Mouse (Mus musculus) right cerebral cortex, postnatal 10 days (tissue): ENCODE measurements around the gene Kap.
"Not testable (repeated sequence)": the region's sequence is repeated elsewhere in the genome, so short reads cannot be mapped to it uniquely, and the experiment has no call there.

ENCODE experiments used
- DNase-seq, 2 experiments: peaks; one replicate each; pipeline ENCODE4 v3.0.0; 2021; ENCODE audit warnings: low spot score in 2 of 2

Kap gene

DNA sequence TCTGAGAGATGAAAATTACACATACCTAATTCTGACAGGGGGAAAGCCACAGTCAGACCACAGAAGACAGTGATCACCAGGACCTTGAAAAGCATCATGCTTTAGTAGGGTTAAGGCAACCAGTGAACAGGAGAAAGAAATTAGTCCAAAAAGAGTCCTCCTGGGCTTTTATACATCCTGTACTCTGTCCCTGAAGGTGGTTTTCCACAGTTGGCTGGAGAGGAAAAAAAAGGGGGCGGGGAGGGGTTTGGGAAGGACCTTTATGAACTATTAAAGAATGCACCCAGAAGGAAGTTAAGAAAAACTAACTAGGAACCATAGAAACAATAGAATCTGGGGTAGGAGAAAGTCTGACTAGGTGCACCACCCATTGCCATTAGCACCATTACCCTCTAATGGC, at the start of gene Kap:
TSS of gene Kap (minus strand) at position 237 of the 400 bp plus-strand sequence.
- DNase-seq, result no peak

DNA sequence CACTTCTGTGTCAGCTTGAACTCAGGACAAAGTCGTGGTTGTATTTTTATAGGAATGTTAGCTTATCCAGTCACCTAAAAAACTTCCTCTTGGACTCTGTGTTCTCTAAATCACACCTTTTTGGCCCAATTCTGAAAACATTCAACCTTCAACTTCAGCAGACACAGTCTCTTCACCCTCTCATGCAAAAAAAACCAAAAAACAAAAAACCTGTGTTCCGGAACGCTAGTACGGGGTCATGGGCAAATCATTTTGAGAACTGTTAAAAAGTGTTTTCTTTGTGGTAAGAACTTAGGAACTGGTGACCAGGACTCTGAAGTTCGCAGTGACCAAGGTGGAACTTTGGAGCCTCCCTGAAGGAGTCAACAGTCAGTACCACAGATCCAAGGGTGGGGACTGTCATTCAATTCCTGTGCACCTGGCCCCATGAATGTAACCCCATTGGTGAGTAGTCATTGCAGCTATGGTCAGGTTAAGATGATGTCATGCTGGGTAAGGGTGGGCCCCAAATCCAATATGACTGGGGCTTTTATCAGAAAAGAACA, 32.4 kb upstream of the Kap start:
- DNase-seq, result no peak

DNA sequence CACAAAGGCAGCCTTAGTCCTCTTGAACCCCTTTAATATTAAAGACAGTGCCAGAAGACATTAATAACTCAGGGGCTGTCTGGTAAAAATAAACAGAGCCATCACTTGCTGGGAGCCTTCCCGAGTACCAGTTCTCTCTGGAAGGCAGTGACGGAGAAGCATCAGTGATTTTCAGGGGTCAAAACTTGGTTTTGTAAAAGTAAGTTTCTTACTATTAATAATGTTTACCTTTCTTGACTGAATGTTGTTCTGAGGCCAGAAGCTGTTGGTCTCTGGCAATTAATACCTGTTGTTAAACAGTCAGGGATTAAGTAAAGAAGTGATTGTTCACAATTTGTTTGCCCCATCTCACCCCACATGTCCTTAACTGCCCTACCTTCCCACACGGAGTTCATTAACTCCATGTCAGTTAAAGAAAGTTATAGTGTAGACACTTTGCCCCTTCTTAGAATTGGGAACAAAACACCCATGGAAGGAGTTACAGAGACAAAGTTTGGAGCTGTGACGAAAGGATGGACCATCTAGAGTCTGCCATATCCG, 30.0 kb upstream of the Kap start:
- no peak for DNase-seq

DNA sequence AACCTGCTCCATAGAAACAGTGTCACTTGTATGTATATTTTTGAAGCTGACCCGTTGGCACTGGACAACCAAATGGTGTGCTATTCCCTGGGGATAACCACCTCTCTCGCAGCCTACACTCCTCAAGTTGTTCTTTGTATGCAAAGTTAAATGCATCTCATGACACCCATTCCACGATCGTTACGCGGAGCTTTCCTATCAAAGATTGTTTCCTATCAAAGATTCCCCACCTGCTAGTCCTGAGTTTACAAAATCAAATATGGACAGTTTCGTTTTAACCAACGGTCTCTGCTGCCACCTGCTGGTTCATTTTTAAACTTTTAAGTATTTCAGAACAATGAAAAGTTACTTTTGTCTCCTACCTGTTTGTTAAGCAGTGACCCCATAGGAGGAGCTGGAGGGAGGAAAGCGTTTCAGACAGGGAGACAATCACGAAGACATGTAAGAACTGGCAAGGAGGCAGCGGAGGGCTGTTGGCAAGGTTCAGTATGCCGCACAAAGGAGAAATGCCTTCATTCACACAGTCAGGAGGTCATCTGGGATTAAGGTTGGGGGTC, 22.4 kb upstream of the Kap start:
- DNase-seq, result peak; percentile 28 to 50

DNA sequence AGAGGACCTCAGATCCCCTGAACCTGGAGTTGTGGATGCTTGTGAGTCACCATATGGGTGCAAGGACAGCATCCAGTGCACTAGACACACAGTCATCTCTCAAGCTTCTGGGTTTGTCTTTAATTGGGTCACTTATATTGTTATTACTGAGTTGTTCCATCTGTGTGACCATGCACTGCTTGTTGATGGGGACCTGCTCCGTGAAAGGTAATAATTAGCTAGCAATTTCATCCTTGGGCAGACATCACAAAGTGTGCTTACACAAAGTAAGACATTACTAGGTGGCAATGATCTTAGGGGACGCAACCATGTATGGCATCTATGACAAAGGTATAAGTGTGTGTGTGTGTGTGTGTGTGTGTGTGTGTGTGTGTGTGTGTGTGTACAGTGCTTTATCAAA, 19.1 kb upstream of the Kap start:
- no peak for DNase-seq

DNA sequence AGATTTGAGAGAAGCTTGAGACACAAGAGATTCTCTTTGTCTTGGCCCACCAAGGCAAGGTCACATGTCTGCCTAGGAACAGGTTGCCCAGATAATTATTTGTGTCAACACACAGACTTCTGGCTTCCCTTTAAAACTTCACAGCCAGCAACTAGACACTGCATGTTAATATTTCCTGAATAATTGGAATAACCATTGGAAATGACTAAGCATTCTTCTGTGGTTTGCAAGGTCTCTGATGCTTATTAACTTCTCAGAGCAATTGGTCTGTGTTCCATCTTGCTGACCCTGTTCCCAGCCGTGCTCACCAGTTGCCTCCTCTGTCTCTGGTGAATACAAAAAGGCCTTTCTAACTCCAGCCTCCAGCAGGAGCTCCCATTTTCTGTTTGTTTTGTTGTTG, 17.6 kb upstream of the Kap start:
- no peak for DNase-seq

DNA sequence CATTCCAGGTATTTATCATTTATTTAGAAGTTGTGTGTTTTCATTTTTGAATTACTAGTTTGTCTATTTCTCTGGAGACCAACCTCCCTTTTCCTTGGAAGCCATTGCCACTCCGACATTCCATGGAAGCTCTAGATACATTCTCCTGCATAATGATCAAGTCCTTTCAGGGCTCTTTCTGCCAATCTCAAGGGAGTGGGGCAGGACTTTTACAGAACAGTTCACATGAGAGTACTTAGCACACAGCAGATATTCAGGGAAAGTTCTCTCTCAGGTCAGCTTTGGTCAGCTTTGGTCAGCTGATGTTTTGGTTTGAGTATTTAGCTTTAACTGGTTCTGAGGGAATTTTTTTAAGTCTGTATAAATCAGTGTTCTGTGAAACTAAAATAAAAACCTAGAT, 14.8 kb upstream of the Kap start:
- DNase-seq, result no peak

DNA sequence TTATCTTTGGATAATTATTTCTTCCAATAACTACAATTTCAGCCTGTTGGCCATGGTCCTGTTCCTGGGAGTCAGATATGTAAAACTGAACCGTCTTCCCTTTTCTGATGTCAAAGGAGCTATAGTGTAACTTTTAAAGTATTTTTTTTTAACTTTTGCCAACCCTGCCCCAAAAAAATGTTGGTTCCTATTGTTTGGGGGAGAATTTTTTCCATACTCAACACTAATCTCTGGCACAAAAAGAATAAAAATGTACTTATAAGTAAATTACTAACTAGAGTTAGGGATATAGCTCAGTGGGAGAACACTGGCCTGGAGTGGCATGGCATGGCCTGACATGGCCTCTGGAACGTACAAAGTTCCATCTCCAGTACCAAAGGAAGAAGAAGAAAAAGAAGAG, 2.3 kb upstream of the Kap start:
- DNase-seq, result no peak

DNA sequence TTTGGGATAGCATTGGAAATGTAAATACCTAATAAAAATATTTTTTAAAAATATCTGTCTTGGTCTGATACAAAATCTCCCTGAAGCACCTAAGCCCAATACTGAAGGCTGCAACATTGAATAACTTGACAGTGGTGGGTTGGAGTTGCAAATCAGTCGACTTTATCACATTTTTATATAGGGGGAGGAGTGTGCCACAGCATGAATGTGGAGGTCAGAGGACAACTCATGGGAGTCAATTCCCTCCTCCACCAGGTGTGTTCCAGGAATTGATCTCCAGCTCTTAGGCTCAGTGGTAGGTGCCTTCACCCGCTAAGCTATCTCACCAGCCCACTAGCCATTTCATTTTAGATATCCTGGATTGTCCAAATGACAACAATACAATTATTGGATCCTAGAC, 4.2 kb downstream of the Kap start:
- DNase-seq, result no peak

DNA sequence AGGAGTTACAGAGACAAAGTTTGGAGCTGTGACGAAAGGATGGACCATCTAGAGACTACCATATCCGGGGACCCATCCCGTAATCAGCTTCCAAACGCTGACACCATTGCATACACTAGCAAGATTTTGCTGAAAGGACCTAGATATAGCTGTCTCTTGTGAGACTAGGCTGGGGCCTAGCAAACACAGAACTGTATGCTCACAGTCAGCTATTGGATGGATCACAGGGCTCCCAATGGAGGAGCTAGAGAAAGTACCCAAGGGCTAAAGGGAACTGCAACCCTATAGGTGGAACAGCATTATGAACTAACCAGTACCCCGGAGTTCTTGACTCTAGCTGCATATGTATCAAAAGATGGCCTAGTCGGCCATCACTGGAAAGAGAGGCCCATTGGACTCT, 4.7 kb downstream of the Kap start:
- DNase-seq, result not testable (repeated sequence)

DNA sequence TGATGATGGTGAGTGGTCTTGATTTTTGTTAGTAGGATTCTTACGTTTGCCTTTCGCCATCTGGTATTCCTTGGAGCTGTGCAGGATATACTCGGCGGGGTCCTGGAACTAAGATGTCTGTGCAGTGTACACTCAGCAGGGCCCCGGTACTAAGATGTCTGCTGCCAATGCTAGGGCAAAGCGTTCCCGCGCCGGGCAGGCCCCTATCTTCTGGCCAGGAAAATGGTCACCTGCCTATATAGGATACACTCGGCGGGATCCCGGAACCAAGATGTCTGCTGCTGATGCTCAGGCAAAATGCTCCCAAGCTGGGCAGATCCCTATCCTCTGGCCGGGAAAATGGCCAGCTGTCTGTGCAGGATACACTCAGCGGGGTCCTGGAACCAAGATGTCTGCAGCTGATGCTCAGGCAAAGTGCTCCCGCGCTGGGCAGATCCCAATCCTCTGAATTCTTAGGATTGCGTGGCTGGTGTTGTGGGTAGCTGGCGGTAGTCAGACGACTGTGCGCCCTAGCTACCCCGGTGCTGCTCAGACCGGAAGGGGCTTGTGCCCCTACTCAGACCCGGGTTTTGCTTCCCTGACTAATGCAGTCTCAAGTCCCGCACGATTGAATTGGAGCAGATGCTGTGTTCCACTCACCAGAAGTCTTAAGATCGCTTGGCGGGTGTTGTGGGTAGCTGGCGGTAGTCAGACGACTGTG, 15.1 kb downstream of the Kap start:
- not testable (repeated sequence) for DNase-seq

DNA sequence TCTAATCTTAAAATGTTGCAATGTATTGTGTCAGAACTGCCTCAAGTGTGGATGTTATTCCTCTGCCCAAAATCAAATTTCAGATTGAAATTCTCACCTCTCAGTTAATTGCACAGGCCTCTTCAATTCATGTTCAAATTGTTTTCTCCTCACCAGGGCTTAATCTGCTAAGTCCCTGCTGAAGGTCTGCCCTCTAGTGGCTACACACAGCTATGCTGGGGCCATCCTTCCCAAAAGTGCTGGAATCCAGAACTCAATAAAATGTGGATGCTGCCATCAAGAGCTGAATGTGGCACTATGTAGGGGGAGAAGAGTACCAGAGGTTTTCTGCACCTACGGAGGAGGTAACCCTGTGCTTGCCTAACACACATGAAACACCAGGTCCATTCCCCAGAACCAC, 41.2 kb downstream of the Kap start:
- DNase-seq, result no peak
